Mouse (Mus musculus): ENCODE results near the gene Plau. TPM values are rescaled to one million over a fixed set of nuclear protein-coding genes. Genes with fewer than 3 reads are reported as not detected.

Gene Plau
- total RNA-seq (2021), result 1 to 10 TPM; 3.7 to 4.6 TPM
- long read RNA-seq, experiment 1, partial matches to known transcripts, result 0 of 1 reads
- long read RNA-seq, experiment 1, other reads (novel, unspliced or antisense), result 1 of 1 reads
- long read RNA-seq, experiment 2, partial matches to known transcripts, result 0 of 1 reads
- long read RNA-seq, experiment 2, other reads (novel, unspliced or antisense), result 1 of 1 reads

GRCm38 (mm10) chr14:20836171-20836904 is at the start of gene Plau:
Gene Plau (plus strand): TSS chr14:20836660.
- peak; percentile 24 to 30 for DNase-seq (ENCODE audit: low spot score in 2 of 2)

DNA sequence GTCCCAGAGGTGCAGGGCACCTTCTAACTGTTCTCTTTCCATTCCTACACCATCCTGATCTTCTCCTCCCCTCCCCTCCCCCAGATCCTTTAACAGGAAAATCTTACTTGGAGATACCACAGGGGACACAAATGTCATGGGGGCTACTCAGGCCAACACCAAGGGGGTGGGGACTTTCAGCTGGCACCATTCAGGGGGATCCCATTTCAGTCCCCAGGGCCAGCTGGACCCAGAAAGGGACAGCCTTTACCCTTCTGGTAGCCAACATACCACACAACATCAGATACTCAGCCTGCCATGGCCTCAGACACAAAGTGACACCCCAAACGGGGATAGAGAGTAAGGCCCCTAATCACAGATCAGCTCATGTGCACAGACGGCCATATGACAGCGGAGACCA is 48.3 kb upstream of the Plau start:
- DNase-seq (ENCODE audit: low spot score in 2 of 2), result no peak

- no peak for DNase-seq (ENCODE audit: low spot score in 2 of 2)
Measured at GRCm38 (mm10) chr14:20789593-20789992, 46.9 kb upstream of the Plau start.

- no peak for DNase-seq (ENCODE audit: low spot score in 2 of 2)
Measured at GRCm38 (mm10) chr14:20790445-20790844, 46.0 kb upstream of the Plau start.

DNA sequence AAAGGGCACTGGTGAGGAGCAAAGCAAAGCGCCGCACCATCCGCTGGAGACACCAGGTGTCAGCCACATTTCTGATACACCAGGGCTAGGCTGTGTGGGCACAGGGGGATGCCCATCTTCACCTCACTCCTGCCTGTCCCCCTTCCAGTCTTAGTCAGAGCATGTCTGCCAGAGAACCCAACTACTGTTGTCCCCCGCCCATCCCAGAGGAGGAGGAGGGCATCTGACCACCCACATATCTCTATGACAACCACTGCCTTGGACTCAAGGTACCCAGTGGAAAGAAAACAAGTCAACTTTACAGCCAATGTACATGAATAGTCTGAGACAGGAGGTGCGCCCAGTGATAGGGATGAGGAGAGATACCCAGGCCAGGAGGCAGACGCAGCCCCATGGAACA is 45.5 kb upstream of the Plau start:
- DNase-seq (ENCODE audit: low spot score in 2 of 2), result no peak

- DNase-seq (ENCODE audit: low spot score in 2 of 2), result no peak
Measured at GRCm38 (mm10) chr14:20791511-20792242, 44.8 kb upstream of the Plau start.

DNA sequence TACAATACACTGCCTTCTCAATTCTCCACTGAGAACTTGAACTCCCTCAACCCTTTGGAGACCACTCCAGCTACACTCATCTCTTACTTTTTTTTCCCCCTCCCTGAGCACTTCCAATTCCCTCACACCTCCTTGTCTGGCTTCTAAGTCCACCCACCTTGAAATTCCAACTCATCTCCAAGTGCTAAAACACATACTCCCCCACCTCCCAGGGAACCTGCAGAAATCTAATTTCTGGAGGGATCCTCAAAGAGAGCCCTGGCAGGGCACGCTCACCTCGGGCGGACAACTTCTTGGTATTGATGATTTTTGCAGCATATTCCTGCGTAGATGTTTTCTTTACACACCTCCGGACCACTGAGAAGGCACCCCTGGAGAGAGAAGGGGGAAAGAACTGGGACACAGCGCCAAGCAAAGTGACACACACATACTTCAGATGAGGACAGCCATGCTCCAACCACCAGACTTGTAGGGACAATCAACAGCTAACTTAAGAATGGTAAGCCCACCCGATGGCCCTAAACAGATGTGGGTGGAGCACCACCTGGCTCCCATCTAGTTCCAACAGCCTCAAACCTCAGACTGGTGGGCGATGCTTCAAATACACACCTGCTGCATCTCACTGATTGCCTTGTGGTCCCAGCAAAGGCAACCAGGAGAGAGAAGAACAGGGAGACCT is 44.1 kb upstream of the Plau start:
- no peak for DNase-seq (ENCODE audit: low spot score in 2 of 2)

DNA sequence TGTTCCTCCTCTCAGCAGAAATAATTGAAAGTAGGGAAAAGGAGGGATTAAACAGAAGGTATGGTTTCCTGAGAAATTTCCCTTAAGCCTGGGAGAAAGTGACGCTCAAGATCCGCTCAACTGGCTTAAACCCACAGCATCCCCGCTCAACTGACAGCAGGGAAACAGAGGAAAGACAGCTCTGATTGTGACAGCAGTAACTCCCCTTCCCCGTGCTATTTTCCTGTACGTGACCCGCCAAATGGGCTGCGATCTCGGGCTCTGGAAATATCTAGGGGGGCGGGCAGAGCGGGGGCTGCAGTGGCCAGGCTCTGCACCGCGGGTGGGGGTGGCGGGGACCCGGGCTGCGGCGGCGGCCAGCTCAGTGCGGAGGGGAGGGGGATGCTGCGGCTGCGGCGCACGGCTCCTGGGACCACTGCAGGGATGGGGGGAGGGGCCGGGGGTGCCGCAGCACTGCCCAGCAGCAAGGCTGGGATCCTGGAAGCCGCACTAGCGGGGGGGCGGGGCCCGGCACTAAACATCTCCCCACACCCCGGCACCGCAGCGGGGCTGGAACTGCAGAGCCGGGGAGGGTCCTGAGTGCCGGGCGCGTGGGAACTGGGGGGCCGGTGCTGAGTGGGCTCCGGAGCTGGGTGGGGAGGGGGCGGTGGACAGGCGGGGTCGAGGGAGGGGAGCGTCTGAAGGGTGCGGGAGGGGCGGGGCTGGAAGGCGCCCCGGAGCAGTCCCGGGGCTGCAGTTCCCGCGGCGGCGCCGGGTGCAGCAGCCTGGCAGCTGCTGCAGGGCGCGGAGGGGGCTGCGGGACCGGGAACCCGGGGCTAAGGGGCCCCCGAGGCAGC is 43.3 kb upstream of the Plau start:
- no peak for DNase-seq (ENCODE audit: low spot score in 2 of 2)

GRCm38 (mm10) chr14:20793758-20794531 is 42.5 kb upstream of the Plau start, which contains the start of gene Camk2g:
Gene Camk2g (minus strand): TSS chr14:20794088.
- peak in 1 of 2 experiments; percentile 66 for DNase-seq (ENCODE audit: low spot score in 2 of 2)

- no peak for DNase-seq (ENCODE audit: low spot score in 2 of 2)
Measured at GRCm38 (mm10) chr14:20794589-20794988, 41.9 kb upstream of the Plau start.

GRCm38 (mm10) chr14:20795423-20796152 is 40.9 kb upstream of the Plau start:
- no peak for DNase-seq (ENCODE audit: low spot score in 2 of 2)

DNA sequence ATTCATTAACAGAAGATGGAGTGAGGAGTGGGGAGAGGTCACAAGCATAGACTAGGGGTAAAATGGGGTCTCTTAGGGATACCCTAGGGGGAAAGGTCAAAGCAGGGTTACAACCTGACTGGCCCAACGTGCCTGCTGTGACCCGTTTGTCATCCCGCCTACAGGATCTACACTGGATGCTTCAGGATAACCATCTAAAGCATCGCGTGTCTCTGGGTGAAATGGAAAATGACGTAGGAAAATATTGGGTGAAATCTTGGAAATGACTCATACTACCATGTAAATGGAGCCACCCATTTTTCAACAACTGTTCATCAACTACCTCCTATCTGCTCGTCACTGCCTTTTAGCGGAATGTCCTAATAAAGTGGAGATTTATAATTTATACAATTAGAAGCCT is 40.3 kb upstream of the Plau start:
- DNase-seq (ENCODE audit: low spot score in 2 of 2), result no peak

- no peak for DNase-seq (ENCODE audit: low spot score in 2 of 2)
Measured at GRCm38 (mm10) chr14:20796643-20797042, 39.8 kb upstream of the Plau start.

DNA sequence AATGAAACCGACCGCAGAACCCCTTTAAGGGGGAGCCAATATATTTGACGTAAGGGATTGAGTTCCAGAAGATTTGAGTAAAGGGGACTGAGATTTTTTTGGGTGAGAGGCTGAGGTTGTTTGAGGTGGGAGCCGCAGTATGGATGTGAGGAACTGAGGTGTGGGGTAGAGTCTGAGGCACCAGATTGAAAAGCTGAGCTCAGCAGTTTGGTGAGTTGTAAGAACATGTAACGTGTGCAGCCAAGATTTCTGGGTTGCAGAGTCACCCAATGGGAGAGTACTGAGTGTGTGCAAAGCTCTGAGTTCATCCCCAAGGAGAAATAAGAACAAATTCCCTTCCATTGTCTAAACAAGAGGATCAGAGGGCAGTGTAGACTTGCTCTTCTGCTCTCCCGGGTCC is 38.2 kb upstream of the Plau start:
- DNase-seq (ENCODE audit: low spot score in 2 of 2), result no peak

DNA sequence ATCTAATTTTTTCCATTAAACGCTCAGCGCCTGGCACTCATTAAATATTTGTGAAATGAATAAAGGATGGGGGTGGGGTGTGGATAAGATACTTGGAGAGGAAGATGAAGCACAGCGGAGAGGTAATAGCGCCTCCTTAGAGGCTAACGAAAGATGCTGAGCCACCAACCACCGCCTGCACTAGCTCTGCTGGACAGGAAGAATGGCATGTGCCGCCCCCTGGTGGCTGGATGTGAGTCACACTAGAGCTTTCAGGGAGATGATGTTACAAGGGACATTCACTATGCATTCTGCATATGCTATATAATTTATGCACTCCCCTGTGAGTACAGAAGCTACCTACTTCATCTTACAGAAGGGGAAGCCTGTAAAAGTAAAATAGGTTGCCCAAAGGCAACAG is 37.7 kb upstream of the Plau start:
- DNase-seq (ENCODE audit: low spot score in 2 of 2), result peak in 1 of 2 experiments; percentile 85

DNA sequence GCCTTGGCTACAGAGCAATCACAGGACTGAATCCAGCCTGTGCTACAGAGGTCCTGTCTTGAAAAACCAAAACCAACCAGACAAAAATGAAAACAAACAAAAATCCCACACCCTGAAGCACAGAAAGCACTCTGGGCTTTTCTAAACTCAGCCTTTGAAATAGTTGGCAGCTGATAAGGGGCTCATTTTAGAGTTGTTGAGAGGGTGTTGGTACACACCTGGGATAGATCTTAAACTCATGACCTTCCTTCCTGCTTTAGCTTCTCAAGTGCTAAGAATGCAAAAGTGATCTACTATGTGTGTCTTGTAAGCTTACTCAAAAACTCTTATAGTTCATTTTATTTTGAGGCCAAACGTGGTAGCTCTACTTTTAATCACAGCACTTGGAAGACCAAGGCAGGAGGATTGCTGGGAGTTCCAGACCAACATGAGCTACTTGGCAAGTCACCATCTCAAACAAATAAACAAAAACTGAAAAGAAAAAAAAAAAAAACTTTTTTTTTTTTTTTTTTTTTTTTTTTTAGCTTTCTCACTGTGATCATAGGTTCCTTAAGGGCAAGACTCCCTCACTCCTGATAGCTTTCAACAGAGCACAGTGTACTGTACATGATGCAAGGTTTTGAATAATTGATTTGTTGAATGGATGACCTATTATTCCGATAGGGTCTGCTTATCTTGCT is 33.4 kb upstream of the Plau start:
- no peak for DNase-seq (ENCODE audit: low spot score in 2 of 2)

DNA sequence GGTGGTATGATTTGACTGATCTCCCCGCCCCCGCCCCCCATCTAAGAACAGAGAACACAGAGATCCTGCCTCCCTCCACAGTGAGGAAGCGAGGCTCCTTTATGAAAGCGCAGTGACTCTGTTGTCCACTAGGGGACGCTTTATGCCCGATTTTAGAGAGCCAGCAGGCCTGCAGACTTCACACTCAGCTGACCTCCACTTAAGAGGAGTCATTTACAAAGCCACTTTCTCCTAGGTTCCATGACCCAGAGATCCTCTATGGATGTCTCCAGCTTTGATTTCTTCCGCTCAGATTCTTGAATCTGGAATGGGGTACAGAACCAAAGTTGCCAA is 32.9 kb upstream of the Plau start:
- peak; percentile 80 to 81 for DNase-seq (ENCODE audit: low spot score in 2 of 2)

DNA sequence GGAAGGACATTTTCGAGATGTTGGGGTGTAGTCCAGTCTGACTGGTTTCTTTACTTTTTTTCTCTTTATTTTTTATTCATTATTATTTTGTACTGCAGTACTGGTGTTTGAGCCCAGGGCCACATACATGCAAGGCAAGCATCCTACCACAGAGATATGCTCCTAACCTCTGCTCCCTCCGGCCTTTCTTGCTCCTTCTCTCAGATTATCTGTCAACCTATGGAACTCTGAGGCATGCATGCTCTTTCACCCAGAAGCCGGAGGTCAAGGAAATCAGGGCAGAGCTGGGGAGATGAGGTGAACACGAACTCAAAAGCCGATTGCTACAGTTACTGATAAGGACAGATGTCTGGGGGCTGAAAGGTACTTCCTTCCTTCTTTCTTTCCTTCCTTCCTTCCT is 32.0 kb upstream of the Plau start:
- no peak for DNase-seq (ENCODE audit: low spot score in 2 of 2)
